Comparison of ENCODE assay signal across 9 mouse cellular contexts in genomic region chr4:132180710-132181109, GRCm38 (mm10). TPM values are rescaled to one million over a fixed set of nuclear protein-coding genes. Genes with fewer than 3 reads are reported as not detected.
DNase-seq lines count a peak whose midpoint lies in the region; ATAC-seq lines count a peak whose summit lies in the region.
"Had no signal": no experiment of that assay in that cellular context is flagged by ENCODE, and none has a peak within 500 bp of the region (broad histone marks: within the 10 kb centered on the region; RNA-seq: fewer than 3 reads in every experiment).

No protein-coding gene starts in this region.

- ATAC-seq in granulocyte monocyte progenitor cell, adult 5-6 weeks (replicated peaks; ENCODE audit: poor library complexity, severe bottlenecking) = no peak

- DNase-seq in embryo, embryonic 10.5 days (ENCODE audit: low spot score) = peak; percentile 71
- no peak for DNase-seq in embryo, embryonic 10 days (ENCODE audit: low spot score)
- DNase-seq in layer of hippocampus, postnatal 10 days (ENCODE audit: low spot score in 2 of 2) = peak; percentile 62 to 72
- no peak for DNase-seq in layer of hippocampus, adult 9-11 months
- peak; percentile 64 for DNase-seq in ES-CJ7 (ENCODE audit: low read depth, low spot score)
- DNase-seq in cerebellum, postnatal 14 days = peak; percentile 57 to 76
- peak; percentile 53 for DNase-seq in mesoderm, embryonic 11.5 days (ENCODE audit: low read depth, low spot score)

RNA-seq across cellular contexts. Expression of gene Ythdf2, which starts 31.4 kb away (rescaled TPM):
- total RNA-seq in layer of hippocampus, postnatal 10 days (2021) = 10 to 100 TPM; 46.2 to 51.7 TPM
- total RNA-seq in granulocyte monocyte progenitor cell, adult 5-6 weeks (2014; fragmentation: Nextera tagmentation) = 55.2 and 65.3 TPM in 2 replicates
- 63.6 and 81.8 TPM in 2 replicates for total RNA-seq in granulocyte monocyte progenitor cell, adult 5-6 weeks (2017)

RNA-seq across cellular contexts. Expression of gene Oprd1, which starts 36.4 kb away (rescaled TPM):
- total RNA-seq in layer of hippocampus, postnatal 10 days (2021) = 1 to 10 TPM; 5.3 to 5.4 TPM
- total RNA-seq in granulocyte monocyte progenitor cell, adult 5-6 weeks (2014; fragmentation: Nextera tagmentation) = not detected in 2 replicates
- not detected in 2 replicates for total RNA-seq in granulocyte monocyte progenitor cell, adult 5-6 weeks (2017)
- total RNA-seq: neutrophil, adult 5-6 weeks had no signal

Comparison
In these comparisons a context has a peak if more than half of its experiments do, and no peak if none do; other contexts are left out.
1. DNase-seq: peak in embryo, embryonic 10.5 days (single experiment), layer of hippocampus, postnatal 10 days (2 of 2), ES-CJ7 (single experiment), cerebellum, postnatal 14 days (2 of 2) and mesoderm, embryonic 11.5 days (single experiment); none in embryo, embryonic 10 days (single experiment) and layer of hippocampus, adult 9-11 months (single experiment).
2. RNA of gene Oprd1, which starts 36.4 kb away (total RNA-seq): 5.3 to 5.4 TPM in layer of hippocampus, postnatal 10 days; not detected in granulocyte monocyte progenitor cell, adult 5-6 weeks; every median in the first group is over 4 times any median in the second.